Mouse (Mus musculus): ENCODE data around the gene Bmi1.

The Bmi1 gene

DNA sequence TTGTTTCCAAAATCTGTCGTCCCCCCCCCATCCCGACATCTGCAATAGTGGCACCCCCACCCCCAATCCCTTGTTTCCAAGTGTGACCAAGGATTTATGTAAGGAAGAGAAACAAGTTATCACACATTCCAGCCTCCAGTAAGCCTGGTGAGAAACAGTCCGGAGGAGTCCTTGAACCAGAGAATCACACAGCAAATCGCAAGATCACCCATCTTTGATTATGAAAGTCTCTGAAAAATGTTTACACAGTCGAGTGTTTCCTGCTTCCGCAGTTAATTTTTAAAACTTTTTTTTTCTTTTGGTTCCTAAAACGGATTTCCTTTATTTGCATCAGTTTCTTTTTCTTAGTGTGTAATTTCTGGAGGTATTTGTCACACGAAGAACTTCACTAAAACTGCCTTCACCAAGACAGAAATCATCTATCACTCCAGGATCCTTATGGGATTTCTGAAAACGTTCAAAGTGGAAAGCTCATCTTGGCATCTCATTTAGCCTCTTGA is 10.9 kb downstream of the Bmi1 start:
- no peak for DNase-seq (ENCODE audit: low spot score in 2 of 2)

DNA sequence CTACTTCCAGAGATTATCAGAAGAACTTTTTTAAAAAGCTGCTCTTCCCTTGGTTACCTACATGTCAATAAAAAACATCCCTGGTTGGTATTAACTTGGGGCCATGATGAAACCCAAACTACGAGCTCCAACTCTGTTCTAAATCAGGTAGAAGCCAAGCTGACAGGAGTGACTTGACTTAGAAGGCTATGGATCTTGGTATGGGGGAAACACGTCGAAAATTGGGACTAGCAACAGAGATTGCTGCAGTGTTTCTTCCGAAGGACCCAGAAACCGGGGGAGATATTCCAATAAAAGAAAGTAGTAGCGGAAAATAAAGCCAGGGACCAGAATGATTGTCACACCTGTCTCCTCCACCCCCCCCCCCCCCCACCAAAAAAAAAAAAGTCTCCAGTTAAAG is 11.5 kb downstream of the Bmi1 start:
- no peak for DNase-seq (ENCODE audit: low spot score in 2 of 2)

GRCm38 (mm10) chr2:18688708-18689063 is 11.9 kb downstream of the Bmi1 start:
- DNase-seq (ENCODE audit: low spot score in 2 of 2): peak; percentile 64 to 72

- DNase-seq (ENCODE audit: low spot score in 2 of 2): no peak
These were observed 12.5 kb downstream of the Bmi1 start for GRCm38 (mm10) chr2:18689064-18689921.

- no peak for DNase-seq (ENCODE audit: low spot score in 2 of 2)
These were observed 13.4 kb downstream of the Bmi1 start for GRCm38 (mm10) chr2:18690055-18690691.

GRCm38 (mm10) chr2:18690756-18691155 is 13.9 kb downstream of the Bmi1 start:
- DNase-seq (ENCODE audit: low spot score in 2 of 2): no peak

GRCm38 (mm10) chr2:18692031-18692430 is 15.2 kb downstream of the Bmi1 start:
- DNase-seq (ENCODE audit: low spot score in 2 of 2): no peak

- DNase-seq (ENCODE audit: low spot score in 2 of 2): no peak
These were observed 15.7 kb downstream of the Bmi1 start for GRCm38 (mm10) chr2:18692548-18692947.

GRCm38 (mm10) chr2:18693491-18693870 is 16.7 kb downstream of the Bmi1 start:
- no peak for DNase-seq (ENCODE audit: low spot score in 2 of 2)

GRCm38 (mm10) chr2:18693871-18694610 is 17.2 kb downstream of the Bmi1 start, which contains the start of gene Spag6:
Spag6 (plus strand) TSS chr2:18694032.
- peak; percentile 66 to 75 for DNase-seq (ENCODE audit: low spot score in 2 of 2)

- no peak for DNase-seq (ENCODE audit: low spot score in 2 of 2)
These were observed 17.8 kb downstream of the Bmi1 start for GRCm38 (mm10) chr2:18694611-18694950.

DNA sequence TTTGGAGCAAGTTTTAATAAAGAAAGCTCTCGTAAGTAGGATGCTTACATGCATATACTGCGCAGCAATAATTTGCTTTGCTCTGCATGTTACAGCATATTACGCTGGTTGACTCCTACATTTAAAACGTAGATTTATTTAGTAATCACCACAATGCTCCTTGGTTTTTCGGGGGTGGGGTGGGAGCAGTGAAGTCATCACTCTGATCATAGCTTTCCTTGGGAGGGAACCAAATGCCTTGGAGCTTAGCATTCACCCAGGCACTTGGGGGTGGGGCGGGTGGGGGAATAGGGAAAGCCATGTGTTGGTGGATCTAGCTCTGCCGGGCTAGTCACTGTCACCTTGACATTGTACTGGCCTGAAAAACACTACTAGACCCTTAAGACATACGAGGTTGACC is 18.3 kb downstream of the Bmi1 start:
- DNase-seq (ENCODE audit: low spot score in 2 of 2): no peak

GRCm38 (mm10) chr2:18695629-18696150 is 18.9 kb downstream of the Bmi1 start:
- DNase-seq (ENCODE audit: low spot score in 2 of 2): no peak

DNA sequence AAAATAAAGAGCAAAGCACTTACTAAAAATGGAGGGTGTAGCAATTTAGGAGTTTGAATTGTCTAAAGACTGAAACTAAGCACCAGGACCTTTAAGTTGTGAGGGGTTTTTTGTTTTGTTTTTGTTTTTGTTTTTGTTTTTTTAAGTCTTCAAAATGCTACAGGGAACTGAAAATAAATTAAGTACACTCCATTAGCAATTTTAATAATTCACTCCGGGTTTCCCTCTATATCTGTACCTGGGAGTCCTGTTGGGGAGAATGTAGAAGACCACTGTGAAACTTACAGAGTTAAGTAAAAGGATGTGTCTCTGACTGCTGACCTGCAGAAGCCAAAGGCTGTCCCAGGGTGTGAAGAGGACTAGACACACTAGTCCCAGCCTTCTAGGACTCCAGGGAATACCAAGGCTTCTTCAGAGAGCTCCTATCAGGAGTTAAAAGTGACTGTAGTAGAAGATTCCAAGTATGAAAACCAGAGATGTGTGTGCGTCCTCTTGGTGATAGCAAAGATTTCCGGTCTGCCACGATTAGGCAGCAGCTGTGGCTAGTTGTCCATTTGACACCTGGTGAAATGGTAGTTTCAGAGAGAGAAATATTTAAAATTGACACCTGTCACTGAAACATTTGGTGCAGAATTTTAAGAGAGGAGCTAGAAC is 20.9 kb downstream of the Bmi1 start:
- DNase-seq (ENCODE audit: low spot score in 2 of 2): no peak

GRCm38 (mm10) chr2:18698663-18699385 is 22.0 kb downstream of the Bmi1 start:
- DNase-seq (ENCODE audit: low spot score in 2 of 2): no peak

- no peak for DNase-seq (ENCODE audit: low spot score in 2 of 2)
These were observed 22.7 kb downstream of the Bmi1 start for GRCm38 (mm10) chr2:18699401-18699990.

GRCm38 (mm10) chr2:18710356-18710755 is 33.5 kb downstream of the Bmi1 start:
- no peak for DNase-seq (ENCODE audit: low spot score in 2 of 2)

DNA sequence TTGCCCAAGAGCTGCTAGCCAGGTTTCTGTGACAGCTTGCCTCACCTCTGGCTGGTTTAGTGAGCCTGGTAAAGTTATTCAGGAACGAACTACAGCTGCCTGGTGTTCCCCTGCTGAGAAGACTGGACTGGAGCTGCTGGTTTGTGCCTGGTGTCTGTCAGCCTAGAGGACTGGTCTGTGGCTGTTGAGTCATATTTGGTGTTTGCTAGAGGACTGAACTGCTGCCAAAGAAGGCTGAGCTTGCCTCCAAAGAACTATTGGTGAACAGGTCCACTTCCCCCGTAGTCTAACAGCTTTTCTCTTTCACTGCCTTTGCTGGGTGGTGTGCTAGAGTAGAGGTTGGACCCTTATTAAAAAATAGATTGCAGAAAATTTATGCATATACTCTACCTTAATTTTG is 36.3 kb downstream of the Bmi1 start:
- no peak for DNase-seq (ENCODE audit: low spot score in 2 of 2)

DNA sequence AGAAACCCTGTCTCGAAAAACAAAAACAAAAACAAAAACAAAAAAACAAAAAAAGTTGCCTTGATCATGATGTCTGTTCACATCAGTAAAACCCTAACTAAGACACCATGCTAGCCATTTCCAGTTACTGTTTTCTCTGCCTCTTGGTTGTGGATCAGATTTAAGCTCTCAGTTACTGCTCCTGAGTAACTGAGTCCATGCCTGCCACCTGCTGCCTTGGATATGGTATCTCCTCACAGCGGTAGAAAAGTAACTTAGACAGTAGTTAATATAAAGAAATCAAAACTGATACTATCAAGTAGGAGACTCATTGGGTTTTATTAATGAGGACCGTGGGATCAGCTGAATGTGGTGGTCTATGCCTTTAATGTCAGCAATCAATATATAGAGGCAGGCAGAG is 37.5 kb downstream of the Bmi1 start:
- no peak for DNase-seq (ENCODE audit: low spot score in 2 of 2)

DNA sequence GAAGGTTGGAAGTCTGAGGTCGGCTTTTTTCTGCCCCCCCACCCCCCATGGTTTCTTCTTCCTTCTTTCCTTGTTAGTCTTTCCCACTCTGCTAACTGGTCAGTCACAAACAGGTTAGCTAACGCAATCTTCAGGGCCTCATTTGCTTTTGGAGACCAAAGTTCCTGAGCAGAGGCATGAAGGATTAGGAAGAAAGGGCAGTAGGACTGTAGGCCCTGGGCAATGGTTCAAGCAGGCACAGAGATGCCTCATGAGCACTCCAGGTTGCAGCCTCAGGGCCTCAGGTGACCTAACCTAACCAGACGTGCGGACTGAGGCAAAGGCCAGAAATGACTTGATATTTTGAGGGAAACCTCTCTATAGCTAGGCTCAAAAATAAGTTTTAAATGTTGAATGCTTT is 41.7 kb downstream of the Bmi1 start:
- no peak for DNase-seq (ENCODE audit: low spot score in 2 of 2)
